Mouse (Mus musculus) cerebellum, adult 9-10 months (tissue): ENCODE data around the gene Lin52.
"Not testable (repeated sequence)": the region's sequence is repeated elsewhere in the genome, so short reads cannot be mapped to it uniquely, and the experiment has no call there.

Experiments
- DNase-seq: peaks from one replicate; pipeline ENCODE4 v3.0.0; 2022

Gene Lin52

GRCm38 (mm10) chr12:84478937-84479336 is 27.7 kb downstream of the Lin52 start:
- no peak for DNase-seq

- DNase-seq, result no peak
These were observed 30.0 kb downstream of the Lin52 start for GRCm38 (mm10) chr12:84481251-84481650.

GRCm38 (mm10) chr12:84482778-84483585 is 31.8 kb downstream of the Lin52 start:
- no peak for DNase-seq

GRCm38 (mm10) chr12:84487324-84488056 is 36.3 kb downstream of the Lin52 start:
- no peak for DNase-seq

GRCm38 (mm10) chr12:84496795-84497194 is 45.6 kb downstream of the Lin52 start:
- DNase-seq, result no peak

- no peak for DNase-seq
These were observed 49.5 kb downstream of the Lin52 start for GRCm38 (mm10) chr12:84500528-84501263.

- DNase-seq, result no peak
These were observed 50.1 kb downstream of the Lin52 start for GRCm38 (mm10) chr12:84501278-84501677.

- DNase-seq, result no peak
These were observed 55.6 kb downstream of the Lin52 start for GRCm38 (mm10) chr12:84506856-84507255.

GRCm38 (mm10) chr12:84512016-84512415 is 60.8 kb downstream of the Lin52 start:
- no peak for DNase-seq

GRCm38 (mm10) chr12:84515486-84515885 is 64.3 kb downstream of the Lin52 start:
- no peak for DNase-seq

- no peak for DNase-seq
These were observed 65.4 kb downstream of the Lin52 start for GRCm38 (mm10) chr12:84516642-84517041.

GRCm38 (mm10) chr12:84518018-84518417 is 66.8 kb downstream of the Lin52 start:
- DNase-seq, result no peak

- no peak for DNase-seq
These were observed 72.5 kb downstream of the Lin52 start for GRCm38 (mm10) chr12:84523728-84524127.

GRCm38 (mm10) chr12:84524147-84525050 is 73.2 kb downstream of the Lin52 start:
- no peak for DNase-seq

- DNase-seq, result no peak
These were observed 74.2 kb downstream of the Lin52 start for GRCm38 (mm10) chr12:84525422-84525821.

- no peak for DNase-seq
These were observed 79.2 kb downstream of the Lin52 start for GRCm38 (mm10) chr12:84530426-84530825.

GRCm38 (mm10) chr12:84531906-84532829 is 80.9 kb downstream of the Lin52 start:
- DNase-seq, result peak; percentile 13

- DNase-seq, result no peak
These were observed 81.6 kb downstream of the Lin52 start for GRCm38 (mm10) chr12:84532830-84533199.

GRCm38 (mm10) chr12:84533706-84534486 is 82.7 kb downstream of the Lin52 start:
- DNase-seq, result no peak

- DNase-seq, result not testable (repeated sequence)
These were observed 88.3 kb downstream of the Lin52 start for GRCm38 (mm10) chr12:84539537-84539936.
